Mouse (Mus musculus) embryonic facial prominence, embryonic 10.5 days (tissue): ENCODE results near the gene Dhcr24. TPM values are rescaled to one million over a fixed set of nuclear protein-coding genes. Genes with fewer than 3 reads are reported as not detected.

Source experiments
- DNase-seq: peaks from one replicate; pipeline ENCODE4 v3.0.0-alpha.2; 2017; ENCODE audit warnings: low spot score
- H3K27ac ChIP-seq: fragments of 300-500 bp; sonication (generic); replicated peaks from 2 replicates; pipeline ENCODE4 v1.5.1; 2016; ENCODE audit warnings: mild to moderate bottlenecking
- H3K27me3 ChIP-seq: fragments of 300-500 bp; sonication (generic); replicated peaks from 2 replicates; pipeline ENCODE4 v1.6.1; 2016; ENCODE audit warnings: low read depth, mild to moderate bottlenecking; ENCODE audit not compliant: poor library complexity, severe bottlenecking
- H3K36me3 ChIP-seq: fragments of 300-500 bp; sonication (generic); replicated peaks from 2 replicates; pipeline ENCODE4 v1.6.1; 2016; ENCODE audit warnings: mild to moderate bottlenecking, moderate library complexity
- H3K4me1 ChIP-seq: fragments of 300-500 bp; sonication (generic); 2 replicates; pipeline ENCODE4 v1.6.1; 2016
- H3K4me3 ChIP-seq: fragments of 300-500 bp; sonication (generic); 2 replicates; pipeline ENCODE4 v1.5.1; 2016; ENCODE audit warnings: mild to moderate bottlenecking, moderate library complexity
- H3K9me3 ChIP-seq: fragments of 300-500 bp; sonication (generic); 2 replicates; pipeline ENCODE4 v1.6.1; 2016; ENCODE audit warnings: mild to moderate bottlenecking
- WGBS: fragments of 180-500 bp; shearing (Covaris S2); methylation state at CpG from one replicate; pipeline ENCODE4 v1.1.7; 2016; 5-methylcytosine and 5-hydroxymethylcytosine counted together
- polyA plus RNA-seq: library from polyadenylated mRNA; unstranded; fragments of >200 nt; fragmentation: Nextera tagmentation; extraction: Ambion mirVana; gene quantifications from 2 replicates; pipeline ENCODE4 v1.2.1, GENCODE M21; 2016

Gene Dhcr24
- 10.2 TPM in 2 replicates for polyA plus RNA-seq

GRCm38 (mm10) chr4:106560846-106561781, at the start of gene Dhcr24:
Dhcr24 (plus strand) TSS chr4:106561038.
- Histone ChIP-seq H3K27ac (peak within 1 kb of the TSS; percentile 97), H3K9me3 (no peaks in the 10 kb centered on the region), H3K27me3 (peaks cover 4% of the 10 kb centered on the region; the same call in 1 of the 2 replicates), H3K4me1 (peaks cover 44% of the 10 kb centered on the region), H3K36me3 (peaks cover 35% of the 10 kb centered on the region), H3K4me3 (peak within 1 kb of the TSS; percentile 99)
- WGBS: under 1% methylated on average over 89 of the region's 89 CpGs
- peak; percentile 98 for DNase-seq

GRCm38 (mm10) chr4:106514606-106515005, 46.2 kb upstream of the Dhcr24 start:
- 86% methylated on average over 6 of the region's 6 CpGs for WGBS
- Histone ChIP-seq H3K4me1 (no peaks in the 10 kb centered on the region), H3K27me3 (no peaks in the 10 kb centered on the region), H3K4me3 (no peak overlapping the region), H3K36me3 (no peaks in the 10 kb centered on the region), H3K27ac (no peak overlapping the region), H3K9me3 (no peaks in the 10 kb centered on the region)
- no peak for DNase-seq

GRCm38 (mm10) chr4:106522547-106522946, 38.3 kb upstream of the Dhcr24 start:
- WGBS: 84% methylated on average over 3 of the region's 3 CpGs
- no peak for DNase-seq
- no peak overlapping the region for H3K4me3 ChIP-seq

GRCm38 (mm10) chr4:106524131-106524530, 36.7 kb upstream of the Dhcr24 start:
- H3K36me3 ChIP-seq: no peaks in the 10 kb centered on the region
- H3K4me1 ChIP-seq: peaks cover 13% of the 10 kb centered on the region
- no peaks in the 10 kb centered on the region for H3K27me3 ChIP-seq
- 71% methylated on average over 2 of the region's 2 CpGs for WGBS
- H3K9me3 ChIP-seq: no peaks in the 10 kb centered on the region
- H3K27ac ChIP-seq: no peak overlapping the region
- DNase-seq: no peak
- H3K4me3 ChIP-seq: no peak overlapping the region

More at GRCm38 (mm10) chr4:106522547-106522946, 38.3 kb upstream of the Dhcr24 start:
- Histone ChIP-seq H3K4me1 (0 out of 2 replicates have a peak, but pooled peaks cover 2% of the 10 kb centered on the region), H3K27me3 (no peaks in the 10 kb centered on the region), H3K9me3 (no peaks in the 10 kb centered on the region), H3K36me3 (no peaks in the 10 kb centered on the region), H3K27ac (no peak overlapping the region)

GRCm38 (mm10) chr4:106525001-106525400, 35.8 kb upstream of the Dhcr24 start:
- 87% methylated on average over 2 of the region's 2 CpGs for WGBS
- no peak for DNase-seq

GRCm38 (mm10) chr4:106527856-106528547, 32.8 kb upstream of the Dhcr24 start:
- DNase-seq: peak; percentile 18
- Histone ChIP-seq H3K27me3 (0 out of 2 replicates have a peak, but pooled peaks cover 5% of the 10 kb centered on the region), H3K4me3 (no peak overlapping the region), H3K27ac (no peak overlapping the region), H3K4me1 (peaks cover 20% of the 10 kb centered on the region), H3K9me3 (no peaks in the 10 kb centered on the region), H3K36me3 (no peaks in the 10 kb centered on the region)
- 68% methylated on average over 7 of the region's 7 CpGs for WGBS

More at GRCm38 (mm10) chr4:106525001-106525400, 35.8 kb upstream of the Dhcr24 start:
- H3K27ac ChIP-seq: no peak overlapping the region
- peaks cover 20% of the 10 kb centered on the region for H3K4me1 ChIP-seq
- no peaks in the 10 kb centered on the region for H3K36me3 ChIP-seq
- no peaks in the 10 kb centered on the region for H3K9me3 ChIP-seq
- H3K27me3 ChIP-seq: no peaks in the 10 kb centered on the region
- H3K4me3 ChIP-seq: no peak overlapping the region

- Histone ChIP-seq H3K27ac (peak overlapping the region; percentile 2), H3K4me1 (peaks cover 20% of the 10 kb centered on the region), H3K27me3 (0 out of 2 replicates have a peak, but pooled peaks cover 5% of the 10 kb centered on the region), H3K9me3 (no peaks in the 10 kb centered on the region), H3K4me3 (peak overlapping the region; percentile 25), H3K36me3 (no peaks in the 10 kb centered on the region)
- 19% methylated on average over 17 of the region's 17 CpGs for WGBS
- DNase-seq: peak; percentile 92
Measured at GRCm38 (mm10) chr4:106529375-106530112, 31.3 kb upstream of the Dhcr24 start.

- Histone ChIP-seq H3K27ac (no peak overlapping the region), H3K4me3 (no peak overlapping the region), H3K36me3 (no peaks in the 10 kb centered on the region), H3K27me3 (0 out of 2 replicates have a peak, but pooled peaks cover 5% of the 10 kb centered on the region), H3K4me1 (peaks cover 20% of the 10 kb centered on the region), H3K9me3 (no peaks in the 10 kb centered on the region)
- WGBS: 67% methylated on average over 9 of the region's 9 CpGs
- DNase-seq: no peak
Measured at GRCm38 (mm10) chr4:106530113-106530482, 30.7 kb upstream of the Dhcr24 start.

- Histone ChIP-seq H3K9me3 (no peaks in the 10 kb centered on the region), H3K27ac (no peak overlapping the region), H3K4me3 (no peak overlapping the region), H3K36me3 (no peaks in the 10 kb centered on the region), H3K27me3 (0 out of 2 replicates have a peak, but pooled peaks cover 5% of the 10 kb centered on the region), H3K4me1 (peaks cover 10% of the 10 kb centered on the region)
- DNase-seq: no peak
- 65% methylated on average over 7 of the region's 7 CpGs for WGBS
Measured at GRCm38 (mm10) chr4:106533421-106534080, 27.3 kb upstream of the Dhcr24 start.

- no peak for DNase-seq
- Histone ChIP-seq H3K27ac (no peak overlapping the region), H3K9me3 (no peaks in the 10 kb centered on the region), H3K4me3 (no peak overlapping the region), H3K36me3 (no peaks in the 10 kb centered on the region), H3K4me1 (peaks cover 5% of the 10 kb centered on the region), H3K27me3 (0 out of 2 replicates have a peak, but pooled peaks cover 5% of the 10 kb centered on the region)
- WGBS: 80% methylated on average over 7 of the region's 7 CpGs
Measured at GRCm38 (mm10) chr4:106534256-106534655, 26.6 kb upstream of the Dhcr24 start.

GRCm38 (mm10) chr4:106539756-106540155, 21.1 kb upstream of the Dhcr24 start:
- Histone ChIP-seq H3K4me3 (no peak overlapping the region), H3K9me3 (no peaks in the 10 kb centered on the region), H3K36me3 (no peaks in the 10 kb centered on the region), H3K27me3 (no peaks in the 10 kb centered on the region), H3K27ac (no peak overlapping the region), H3K4me1 (no peaks in the 10 kb centered on the region)
- DNase-seq: no peak
- WGBS: 87% methylated on average over 5 of the region's 5 CpGs
